Mouse (Mus musculus) stomach, embryonic 15.5 days (tissue): Measurements from ENCODE around the gene Ggcx. TPM values are rescaled to one million over a fixed set of nuclear protein-coding genes. Genes with fewer than 3 reads are reported as not detected.
"Not testable (repeated sequence)": the region's sequence is repeated elsewhere in the genome, so short reads cannot be mapped to it uniquely, and the experiment has no call there.

Source experiments
- ATAC-seq: fragments of 200-750 bp; cut with Nextera tagmentation; 2 replicates; pipeline ENCODE4 v1.8.0; 2017; ENCODE audit warnings: low read depth, moderate number of reproducible peaks, moderate TSS enrichment; ENCODE audit not compliant: insufficient read depth, low FRiP score
- H3K27ac ChIP-seq: fragments of 300-500 bp; sonication (generic); 2 replicates; pipeline ENCODE4 v1.5.1; 2015; ENCODE audit warnings: mild to moderate bottlenecking, inconsistent platforms
- H3K27me3 ChIP-seq: fragments of 300-500 bp; sonication (generic); replicated peaks from 2 replicates; pipeline ENCODE4 v1.6.1; 2015; ENCODE audit warnings: inconsistent platforms
- H3K36me3 ChIP-seq: fragments of 300-500 bp; sonication (generic); 2 replicates; pipeline ENCODE4 v1.6.1; 2015; ENCODE audit warnings: inconsistent platforms
- H3K4me1 ChIP-seq: fragments of 300-500 bp; sonication (generic); 2 replicates; pipeline ENCODE4 v1.6.1; 2015; ENCODE audit warnings: inconsistent platforms
- H3K4me2 ChIP-seq: fragments of 300-500 bp; sonication (generic); 2 replicates; pipeline ENCODE4 v1.6.1; 2015; ENCODE audit warnings: mild to moderate bottlenecking, inconsistent platforms
- H3K4me3 ChIP-seq: fragments of 300-500 bp; sonication (generic); replicated peaks from 2 replicates; pipeline ENCODE4 v1.5.1; 2015; ENCODE audit warnings: inconsistent platforms
- H3K9ac ChIP-seq: fragments of 300-500 bp; sonication (generic); 2 replicates; pipeline ENCODE4 v1.6.1; 2015; ENCODE audit warnings: inconsistent platforms
- H3K9me3 ChIP-seq: fragments of 300-500 bp; sonication (generic); 2 replicates; pipeline ENCODE4 v1.6.1; 2016; ENCODE audit warnings: inconsistent platforms
- WGBS: fragments of 180-500 bp; shearing (Covaris S2); methylation state at CpG from one replicate; pipeline ENCODE4 v1.1.7; 2015; 5-methylcytosine and 5-hydroxymethylcytosine counted together
- polyA plus RNA-seq: library from polyadenylated mRNA; unstranded; fragments of >200 nt; fragmentation: Nextera tagmentation; extraction: Ambion mirVana; gene quantifications from 2 replicates; pipeline ENCODE4 v1.2.1, GENCODE M21; 2015

Ggcx gene
- polyA plus RNA-seq, 1 experiment from 2014 or later, result 30.4 TPM

- no peak for ATAC-seq
- no peak overlapping the region for H3K9ac ChIP-seq
- H3K27ac ChIP-seq, result no peak overlapping the region
- peaks cover 18% of the 10 kb centered on the region for H3K4me1 ChIP-seq
- H3K36me3 ChIP-seq, result no peaks in the 10 kb centered on the region
- 70% methylated on average over 4 of the region's 4 CpGs for WGBS
- no peak overlapping the region for H3K4me3 ChIP-seq
- H3K9me3 ChIP-seq, result no peaks in the 10 kb centered on the region
- H3K27me3 ChIP-seq, result no peaks in the 10 kb centered on the region
- no peak overlapping the region for H3K4me2 ChIP-seq
Observed at GRCm38 (mm10) chr6:72456567-72456966, 42.5 kb downstream of the Ggcx start.

- ATAC-seq, result no peak
- H3K4me2 ChIP-seq, result 0 out of 2 replicates have a peak overlapping the region, but pooled peaks have one; percentile 16
- no peak overlapping the region for H3K9ac ChIP-seq
- H3K36me3 ChIP-seq, result no peaks in the 10 kb centered on the region
- WGBS, result 27% methylated on average over 7 of the region's 7 CpGs
- no peaks in the 10 kb centered on the region for H3K9me3 ChIP-seq
- peaks cover 18% of the 10 kb centered on the region for H3K4me1 ChIP-seq
- no peaks in the 10 kb centered on the region for H3K27me3 ChIP-seq
- no peak overlapping the region for H3K4me3 ChIP-seq
- H3K27ac ChIP-seq, result peak overlapping the region; percentile 59; the same call in 1 of the 2 replicates
Observed at GRCm38 (mm10) chr6:72458418-72458817, 44.3 kb downstream of the Ggcx start.

DNA sequence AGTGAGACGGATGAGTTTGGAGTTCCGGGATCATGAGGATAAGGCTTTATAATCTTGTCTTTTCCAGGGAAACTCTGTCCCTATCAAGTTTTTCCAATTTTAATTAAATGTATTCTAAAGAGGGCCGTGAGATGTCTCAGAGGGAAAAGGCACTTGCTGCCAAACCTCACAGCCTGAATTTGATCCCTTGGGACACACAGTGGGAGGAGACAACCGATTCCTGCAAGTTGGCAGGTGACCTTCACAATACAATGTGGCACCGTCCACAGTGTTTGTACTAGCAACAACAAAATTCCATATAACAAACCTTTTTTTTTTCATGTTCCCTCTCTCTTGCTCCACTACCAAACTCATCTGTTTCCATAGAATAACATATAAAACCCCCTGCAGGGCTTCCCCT is 44.8 kb downstream of the Ggcx start:
- Histone ChIP-seq H3K9ac (no peak overlapping the region), H3K4me1 (peaks cover 18% of the 10 kb centered on the region), H3K9me3 (no peaks in the 10 kb centered on the region), H3K4me2 (0 out of 2 replicates have a peak overlapping the region, but pooled peaks have one; percentile 16), H3K36me3 (no peaks in the 10 kb centered on the region), H3K27ac (peak overlapping the region; percentile 28; the same call in 1 of the 2 replicates), H3K27me3 (no peaks in the 10 kb centered on the region), H3K4me3 (no peak overlapping the region)
- ATAC-seq, result no peak
- WGBS, result 15% methylated on average over 5 of the region's 5 CpGs

DNA sequence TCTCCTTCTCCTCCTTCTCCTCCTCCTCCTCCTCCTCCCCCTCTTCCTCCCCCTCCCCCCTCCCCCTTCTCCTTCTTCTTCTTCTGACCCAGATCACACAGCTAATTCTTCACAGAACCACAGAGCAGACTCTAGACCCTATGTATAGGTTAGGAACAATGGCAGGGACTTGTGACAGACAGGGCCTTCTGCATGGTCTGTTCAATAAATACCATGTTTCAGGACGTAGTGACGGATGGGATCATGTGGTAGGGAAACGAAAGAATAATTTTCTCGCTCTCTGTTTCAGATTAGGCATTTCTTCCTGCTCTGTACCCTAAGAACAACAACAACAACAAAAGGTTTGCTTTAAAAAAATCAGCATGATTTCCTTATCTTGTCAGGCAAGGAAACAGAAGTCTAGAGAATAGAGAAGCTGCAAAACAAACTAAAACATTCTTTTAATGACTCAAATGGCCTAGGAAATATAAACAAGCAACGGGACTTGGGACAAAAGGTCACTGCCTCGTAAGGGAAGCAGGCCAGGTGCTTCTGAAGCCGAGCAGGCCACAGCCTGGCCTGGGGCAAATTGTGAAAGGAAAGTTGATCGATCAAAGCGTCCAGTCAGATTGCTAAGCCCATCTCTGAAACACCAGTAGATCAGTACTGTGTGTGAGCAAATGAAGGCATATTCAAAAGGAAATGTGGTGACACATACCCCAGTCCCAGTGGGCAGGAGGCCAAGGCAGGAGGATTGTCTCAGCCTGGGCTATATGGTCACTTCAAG is 46.1 kb downstream of the Ggcx start:
- Histone ChIP-seq H3K4me1 (peaks cover 6% of the 10 kb centered on the region; the same call in 1 of the 2 replicates), H3K27me3 (no peaks in the 10 kb centered on the region), H3K9me3 (no peaks in the 10 kb centered on the region), H3K4me2 (no peak overlapping the region), H3K4me3 (no peak overlapping the region), H3K27ac (no peak overlapping the region), H3K36me3 (no peaks in the 10 kb centered on the region), H3K9ac (no peak overlapping the region)
- no peak; the same call in 1 of the 2 replicates for ATAC-seq
- 44% methylated on average over 9 of the region's 9 CpGs for WGBS

GRCm38 (mm10) chr6:72462550-72463257 is 48.6 kb downstream of the Ggcx start:
- H3K36me3 ChIP-seq, H3K27ac ChIP-seq, H3K9ac ChIP-seq, H3K4me1 ChIP-seq, H3K4me3 ChIP-seq, H3K4me2 ChIP-seq, H3K27me3 ChIP-seq, ATAC-seq, H3K9me3 ChIP-seq: not testable (repeated sequence)
- WGBS, result 77% methylated on average over 5 of the region's 5 CpGs

GRCm38 (mm10) chr6:72465361-72466157 is 51.5 kb downstream of the Ggcx start:
- no peak for ATAC-seq
- no peak overlapping the region for H3K27ac ChIP-seq

GRCm38 (mm10) chr6:72466171-72466570 is 52.1 kb downstream of the Ggcx start:
- Histone ChIP-seq H3K36me3 (no peaks in the 10 kb centered on the region), H3K4me2 (no peak overlapping the region), H3K4me3 (no peak overlapping the region), H3K9me3 (no peaks in the 10 kb centered on the region), H3K27me3 (no peaks in the 10 kb centered on the region), H3K4me1 (no peaks in the 10 kb centered on the region), H3K9ac (no peak overlapping the region), H3K27ac (no peak overlapping the region)
- no peak for ATAC-seq
- 84% methylated on average over 4 of the region's 4 CpGs for WGBS

More at GRCm38 (mm10) chr6:72465361-72466157, 51.5 kb downstream of the Ggcx start:
- Histone ChIP-seq H3K4me1 (no peaks in the 10 kb centered on the region), H3K4me2 (no peak overlapping the region), H3K27me3 (no peaks in the 10 kb centered on the region), H3K36me3 (no peaks in the 10 kb centered on the region), H3K9ac (no peak overlapping the region), H3K4me3 (no peak overlapping the region), H3K9me3 (no peaks in the 10 kb centered on the region)
- 66% methylated on average over 8 of the region's 8 CpGs for WGBS

- peak; percentile 45; the same call in 1 of the 2 replicates for ATAC-seq
- WGBS, result 44% methylated on average over 14 of the region's 14 CpGs
- peak overlapping the region; percentile 41 for H3K27ac ChIP-seq
- no peaks in the 10 kb centered on the region for H3K9me3 ChIP-seq
- 0 out of 2 replicates have a peak, but pooled peaks cover 8% of the 10 kb centered on the region for H3K4me1 ChIP-seq
- H3K36me3 ChIP-seq, result no peaks in the 10 kb centered on the region
- H3K4me2 ChIP-seq, result no peak overlapping the region
- H3K9ac ChIP-seq, result no peak overlapping the region
- H3K4me3 ChIP-seq, result no peak overlapping the region
- H3K27me3 ChIP-seq, result no peaks in the 10 kb centered on the region
Observed at GRCm38 (mm10) chr6:72473264-72474041, 59.3 kb downstream of the Ggcx start.

DNA sequence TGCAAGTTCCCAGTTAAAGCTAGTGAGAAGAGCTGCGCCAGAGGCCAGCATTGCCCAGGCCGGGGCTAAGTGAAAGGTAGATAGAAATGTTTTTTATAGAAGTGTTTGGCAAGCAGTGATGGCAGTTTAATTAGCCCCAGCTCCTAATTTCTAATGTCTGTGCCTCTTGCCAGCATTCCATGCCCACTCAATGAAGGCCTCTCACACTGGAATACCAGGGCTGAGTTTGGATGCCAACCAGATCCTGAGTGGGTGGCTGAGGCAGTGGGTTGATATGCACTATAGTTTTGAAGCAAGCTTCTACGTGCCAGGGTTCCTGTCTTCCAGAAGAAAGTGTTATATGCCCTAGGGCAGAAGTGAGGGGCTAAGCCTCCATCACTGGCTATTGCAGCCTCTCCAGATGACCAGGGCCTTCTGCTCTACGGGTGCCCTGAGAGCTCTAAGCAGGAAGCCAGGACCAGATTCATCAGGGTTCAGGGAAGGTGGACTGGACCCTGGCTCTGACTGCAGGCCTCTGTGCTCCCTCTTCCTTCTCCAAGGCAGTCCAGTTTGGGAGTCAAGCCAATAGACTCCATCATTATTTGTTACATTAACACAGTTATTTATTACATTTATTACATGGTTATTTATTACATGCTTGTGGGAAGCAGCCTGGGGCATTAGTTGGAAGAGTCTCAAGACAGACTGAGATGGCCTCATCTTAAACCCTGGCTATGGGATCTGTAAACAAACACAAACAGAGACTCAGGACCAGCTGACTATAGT is 61.3 kb downstream of the Ggcx start:
- no peaks in the 10 kb centered on the region for H3K36me3 ChIP-seq
- H3K4me2 ChIP-seq, result no peak overlapping the region
- 0 out of 2 replicates have a peak, but pooled peaks cover 8% of the 10 kb centered on the region for H3K4me1 ChIP-seq
- H3K9ac ChIP-seq, result no peak overlapping the region
- no peaks in the 10 kb centered on the region for H3K27me3 ChIP-seq
- no peak overlapping the region for H3K4me3 ChIP-seq
- no peaks in the 10 kb centered on the region for H3K9me3 ChIP-seq
- 80% methylated on average over 4 of the region's 4 CpGs for WGBS
- H3K27ac ChIP-seq, result no peak overlapping the region
- no peak for ATAC-seq

DNA sequence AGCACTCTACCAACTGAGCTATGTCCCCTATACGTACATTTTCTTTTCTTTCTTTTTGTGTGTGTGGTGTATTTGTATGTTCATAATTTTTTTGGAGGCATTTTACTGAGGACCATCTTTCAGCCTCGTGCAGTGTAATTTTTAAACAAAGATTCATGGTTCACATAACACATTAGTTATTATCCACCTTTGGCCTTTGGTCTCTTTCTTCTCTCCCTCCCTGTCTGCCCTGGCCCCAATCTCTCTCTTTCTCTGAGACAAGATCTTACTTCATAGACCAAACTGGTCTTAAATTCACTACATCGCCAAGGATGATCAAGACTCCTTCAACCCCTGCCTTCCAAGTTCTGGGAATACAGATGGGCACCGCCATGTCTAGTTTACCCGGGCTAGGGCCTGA is 62.7 kb downstream of the Ggcx start:
- no peak for ATAC-seq
- 83% methylated on average over 5 of the region's 5 CpGs for WGBS
- H3K9me3 ChIP-seq, result no peaks in the 10 kb centered on the region
- no peak overlapping the region for H3K27ac ChIP-seq
- H3K4me3 ChIP-seq, result no peak overlapping the region
- H3K4me2 ChIP-seq, result no peak overlapping the region
- H3K9ac ChIP-seq, result no peak overlapping the region
- no peaks in the 10 kb centered on the region for H3K36me3 ChIP-seq
- H3K4me1 ChIP-seq, result 0 out of 2 replicates have a peak, but pooled peaks cover 8% of the 10 kb centered on the region
- no peaks in the 10 kb centered on the region for H3K27me3 ChIP-seq
